Mouse (Mus musculus) midbrain, embryonic 13.5 days (tissue): ENCODE results near the gene Ucp1. TPM values are rescaled to one million over a fixed set of nuclear protein-coding genes. Genes with fewer than 3 reads are reported as not detected.

ENCODE experiments used
- ATAC-seq: fragments of 200-750 bp; cut with Nextera tagmentation; 2 replicates; pipeline ENCODE4 v1.8.0; 2017; ENCODE audit warnings: mild to moderate bottlenecking, moderate TSS enrichment, moderate library complexity
- H3K27ac ChIP-seq: fragments of 300-500 bp; sonication (generic); 2 replicates; pipeline ENCODE4 v1.5.1; 2015; ENCODE audit warnings: inconsistent platforms, mild to moderate bottlenecking, moderate library complexity
- H3K27me3 ChIP-seq: fragments of 300-500 bp; sonication (generic); 2 replicates; pipeline ENCODE4 v1.6.1; 2015; ENCODE audit warnings: mild to moderate bottlenecking, inconsistent platforms
- H3K36me3 ChIP-seq: fragments of 300-500 bp; sonication (generic); 2 replicates; pipeline ENCODE4 v1.6.1; 2015; ENCODE audit warnings: mild to moderate bottlenecking, inconsistent platforms
- H3K4me1 ChIP-seq: fragments of 300-500 bp; sonication (generic); replicated peaks from 2 replicates; pipeline ENCODE4 v1.6.1; 2015; ENCODE audit warnings: inconsistent platforms
- H3K4me2 ChIP-seq: fragments of 300-500 bp; sonication (generic); replicated peaks from 2 replicates; pipeline ENCODE4 v1.6.1; 2015; ENCODE audit warnings: moderate library complexity, mild to moderate bottlenecking, inconsistent platforms
- H3K4me3 ChIP-seq: fragments of 300-500 bp; sonication (generic); replicated peaks from 2 replicates; pipeline ENCODE4 v1.5.1; 2015; ENCODE audit warnings: mild to moderate bottlenecking, inconsistent platforms
- H3K9ac ChIP-seq: fragments of 300-500 bp; sonication (generic); replicated peaks from 2 replicates; pipeline ENCODE4 v1.6.1; 2015; ENCODE audit warnings: mild to moderate bottlenecking, inconsistent platforms
- H3K9me3 ChIP-seq: fragments of 300-500 bp; sonication (generic); 2 replicates; pipeline ENCODE4 v1.6.1; 2016; ENCODE audit warnings: mild to moderate bottlenecking, inconsistent platforms
- WGBS: fragments of 180-500 bp; shearing (Covaris S2); methylation state at CpG from one replicate; pipeline ENCODE4 v1.1.7; 2015; 5-methylcytosine and 5-hydroxymethylcytosine counted together
- polyA plus RNA-seq: library from polyadenylated mRNA; unstranded; fragments of >200 nt; fragmentation: Nextera tagmentation; extraction: Ambion mirVana; gene quantifications from 2 replicates; pipeline ENCODE4 v1.2.1, GENCODE M21; 2015

Gene Ucp1
- polyA plus RNA-seq, 1 experiment from 2014 or later: 0.16 TPM

GRCm38 (mm10) chr8:83332864-83333263 is 42.7 kb downstream of the Ucp1 start:
- peak overlapping the region; percentile 86 for H3K4me2 ChIP-seq
- H3K9me3 ChIP-seq: no peaks in the 10 kb centered on the region
- peaks cover 15% of the 10 kb centered on the region; the same call in 1 of the 2 replicates for H3K27me3 ChIP-seq
- 5% methylated on average over 7 of the region's 7 CpGs for WGBS
- no peak overlapping the region for H3K9ac ChIP-seq
- peak overlapping the region; percentile 64 for H3K4me3 ChIP-seq
- 0 out of 2 replicates have a peak, but pooled peaks have one; percentile 2 for ATAC-seq
- H3K4me1 ChIP-seq: peaks cover 18% of the 10 kb centered on the region
- H3K27ac ChIP-seq: no peak overlapping the region
- peaks cover 9% of the 10 kb centered on the region for H3K36me3 ChIP-seq

- Histone ChIP-seq H3K9ac (no peak overlapping the region), H3K9me3 (no peaks in the 10 kb centered on the region), H3K27me3 (no peaks in the 10 kb centered on the region), H3K4me1 (no peaks in the 10 kb centered on the region), H3K36me3 (no peaks in the 10 kb centered on the region), H3K27ac (no peak overlapping the region), H3K4me3 (no peak overlapping the region), H3K4me2 (no peak overlapping the region)
- 87% methylated on average over 3 of the region's 3 CpGs for WGBS
- no peak for ATAC-seq
Measured at GRCm38 (mm10) chr8:83342076-83342475, 51.9 kb downstream of the Ucp1 start.

GRCm38 (mm10) chr8:83342693-83343092 is 52.5 kb downstream of the Ucp1 start:
- no peak overlapping the region for H3K4me2 ChIP-seq
- H3K9me3 ChIP-seq: no peaks in the 10 kb centered on the region
- no peaks in the 10 kb centered on the region for H3K36me3 ChIP-seq
- H3K4me3 ChIP-seq: no peak overlapping the region
- no peaks in the 10 kb centered on the region for H3K4me1 ChIP-seq
- no peak overlapping the region for H3K9ac ChIP-seq
- ATAC-seq: no peak
- no peak overlapping the region for H3K27ac ChIP-seq
- H3K27me3 ChIP-seq: no peaks in the 10 kb centered on the region

Other genes with a start within 250 kb of the Ucp1 start
- 12.6 and 13.5 TPM in 2 replicates for gene Tbc1d9, start 125.0 kb upstream of the Ucp1 start, polyA plus RNA-seq
- 6.9 and 7.4 TPM in 2 replicates for gene Gm10645, start 124.2 kb upstream of the Ucp1 start, polyA plus RNA-seq
- gene Elmod2, start 42.1 kb downstream of the Ucp1 start, polyA plus RNA-seq: 30.5 and 32.0 TPM in 2 replicates
- gene Mgat4d, start 58.1 kb downstream of the Ucp1 start, polyA plus RNA-seq: not detected in 2 replicates
- 6.5 and 6.8 TPM in 2 replicates for gene Clgn, start 99.5 kb downstream of the Ucp1 start, polyA plus RNA-seq
- 212 and 214 TPM in 2 replicates for gene Scoc, start 168.0 kb downstream of the Ucp1 start, polyA plus RNA-seq
- gene Olfr370, start 245.4 kb downstream of the Ucp1 start, polyA plus RNA-seq: 0.04 TPM in 1 of 2 replicates, not detected in the other